Mouse (Mus musculus): ENCODE measurements around the gene Tmem170.

- TF ChIP-seq CTCF (IDR thresholded peaks at IDR 0.05) (no peak), EP300 (IDR thresholded peaks at IDR 0.05) (no peak)
Observed at GRCm38 (mm10) chr8:111864648-111865047, 11.9 kb downstream of the Tmem170 start.
